Mouse (Mus musculus) neural tube, embryonic 13.5 days (tissue): ENCODE data around the gene Dedd2. TPM values are rescaled to one million over a fixed set of nuclear protein-coding genes. Genes with fewer than 3 reads are reported as not detected.
A peak's percentile ranks its signal among the peaks of the same experiment; 100 is the strongest.

Experiments used
- ATAC-seq: fragments of 200-750 bp; cut with Nextera tagmentation; 2 replicates; pipeline ENCODE4 v1.8.0; 2017; ENCODE audit warnings: low read depth, mild to moderate bottlenecking, moderate TSS enrichment, moderate library complexity
- H3K27ac ChIP-seq: fragments of 300-500 bp; sonication (generic); replicated peaks from 2 replicates; pipeline ENCODE4 v1.5.1; 2015; ENCODE audit warnings: moderate library complexity, mild to moderate bottlenecking, inconsistent platforms
- H3K27me3 ChIP-seq: fragments of 300-500 bp; sonication (generic); 2 replicates; pipeline ENCODE4 v1.6.1; 2015; ENCODE audit warnings: mild to moderate bottlenecking, inconsistent platforms
- H3K36me3 ChIP-seq: fragments of 300-500 bp; sonication (generic); 2 replicates; pipeline ENCODE4 v1.6.1; 2015; ENCODE audit warnings: mild to moderate bottlenecking, inconsistent platforms
- H3K4me1 ChIP-seq: fragments of 300-500 bp; sonication (generic); replicated peaks from 2 replicates; pipeline ENCODE4 v1.6.1; 2015; ENCODE audit warnings: inconsistent platforms
- H3K4me2 ChIP-seq: fragments of 300-500 bp; sonication (generic); 2 replicates; pipeline ENCODE4 v1.6.1; 2015; ENCODE audit warnings: inconsistent platforms, mild to moderate bottlenecking, moderate library complexity
- H3K4me3 ChIP-seq: fragments of 300-500 bp; sonication (generic); 2 replicates; pipeline ENCODE4 v1.5.1; 2015; ENCODE audit warnings: mild to moderate bottlenecking, inconsistent platforms
- H3K9ac ChIP-seq: fragments of 300-500 bp; sonication (generic); 2 replicates; pipeline ENCODE4 v1.6.1; 2015; ENCODE audit warnings: moderate library complexity, mild to moderate bottlenecking, inconsistent platforms
- H3K9me3 ChIP-seq: fragments of 300-500 bp; sonication (generic); 2 replicates; pipeline ENCODE4 v1.6.1; 2016; ENCODE audit warnings: inconsistent platforms
- WGBS: fragments of 180-500 bp; shearing (Covaris S2); methylation state at CpG from one replicate; pipeline ENCODE4 v1.1.7; 2015; 5-methylcytosine and 5-hydroxymethylcytosine counted together
- polyA plus RNA-seq: library from polyadenylated mRNA; unstranded; fragments of >200 nt; fragmentation: Nextera tagmentation; extraction: Ambion mirVana; gene quantifications from 2 replicates; pipeline ENCODE4 v1.2.1, GENCODE M21; 2015

The Dedd2 gene
- polyA plus RNA-seq, 1 experiment from 2014 or later: 17.7 TPM

GRCm38 (mm10) chr7:25251822-25252221, 31.4 kb upstream of the Dedd2 start:
- Histone ChIP-seq H3K27ac (peak overlapping the region; percentile 79), H3K4me2 (peak overlapping the region; percentile 99), H3K9ac (peak overlapping the region; percentile 84), H3K9me3 (no peaks in the 10 kb centered on the region), H3K27me3 (no peaks in the 10 kb centered on the region), H3K4me1 (peaks cover 47% of the 10 kb centered on the region), H3K4me3 (peak overlapping the region; percentile 78), H3K36me3 (no peaks in the 10 kb centered on the region)
- ATAC-seq: no peak
- 10% methylated on average over 8 of the region's 8 CpGs for WGBS

GRCm38 (mm10) chr7:25251071-25251791, 30.8 kb upstream of the Dedd2 start:
- Histone ChIP-seq H3K4me3 (peak overlapping the region; percentile 78), H3K4me2 (peak overlapping the region; percentile 99), H3K9ac (peak overlapping the region; percentile 84), H3K27ac (peak overlapping the region; percentile 79), H3K36me3 (no peaks in the 10 kb centered on the region), H3K27me3 (no peaks in the 10 kb centered on the region), H3K9me3 (no peaks in the 10 kb centered on the region), H3K4me1 (peaks cover 53% of the 10 kb centered on the region)
- peak; percentile 4; the same call in 1 of the 2 replicates for ATAC-seq
- WGBS: 4% methylated on average over 22 of the region's 22 CpGs

GRCm38 (mm10) chr7:25250141-25250972, 29.9 kb upstream of the Dedd2 start, which contains the start of gene Erf:
Erf (minus strand) TSS chr7:25250761.
- H3K4me3 ChIP-seq: peak within 1 kb of the TSS; percentile 78
- H3K27me3 ChIP-seq: no peaks in the 10 kb centered on the region
- H3K27ac ChIP-seq: peak within 1 kb of the TSS; percentile 92
- H3K4me1 ChIP-seq: peaks cover 61% of the 10 kb centered on the region
- ATAC-seq: peak; percentile 76
- H3K4me2 ChIP-seq: peak within 1 kb of the TSS; percentile 99
- no peaks in the 10 kb centered on the region for H3K9me3 ChIP-seq
- WGBS: under 1% methylated on average over 70 of the region's 81 CpGs
- H3K36me3 ChIP-seq: no peaks in the 10 kb centered on the region
- H3K9ac ChIP-seq: peak within 1 kb of the TSS; percentile 84

- WGBS: under 1% methylated on average over 39 of the region's 73 CpGs
- peak overlapping the region; percentile 78 for H3K4me3 ChIP-seq
- peak overlapping the region; percentile 92 for H3K27ac ChIP-seq
- peak; percentile 16 for ATAC-seq
- H3K27me3 ChIP-seq: no peaks in the 10 kb centered on the region
- H3K9me3 ChIP-seq: no peaks in the 10 kb centered on the region
- peak overlapping the region; percentile 84 for H3K9ac ChIP-seq
- peaks cover 8% of the 10 kb centered on the region for H3K36me3 ChIP-seq
- peaks cover 67% of the 10 kb centered on the region for H3K4me1 ChIP-seq
- peak overlapping the region; percentile 99 for H3K4me2 ChIP-seq
Measured at GRCm38 (mm10) chr7:25249314-25250140, 29.1 kb upstream of the Dedd2 start.

- H3K9ac ChIP-seq: peak overlapping the region; percentile 84
- H3K4me1 ChIP-seq: peaks cover 67% of the 10 kb centered on the region
- ATAC-seq: peak; percentile 9
Measured at GRCm38 (mm10) chr7:25248846-25249313, 28.5 kb upstream of the Dedd2 start.

GRCm38 (mm10) chr7:25248018-25248647, 27.7 kb upstream of the Dedd2 start:
- Histone ChIP-seq H3K4me2 (peak overlapping the region; percentile 99), H3K9ac (peak overlapping the region; percentile 84), H3K27ac (peak overlapping the region; percentile 92), H3K4me1 (peaks cover 67% of the 10 kb centered on the region), H3K27me3 (no peaks in the 10 kb centered on the region), H3K9me3 (no peaks in the 10 kb centered on the region), H3K36me3 (peaks cover 12% of the 10 kb centered on the region), H3K4me3 (peak overlapping the region; percentile 78)
- WGBS: 3% methylated on average over 18 of the region's 18 CpGs
- peak; percentile 32 for ATAC-seq

More at GRCm38 (mm10) chr7:25248846-25249313, 28.5 kb upstream of the Dedd2 start:
- Histone ChIP-seq H3K36me3 (peaks cover 9% of the 10 kb centered on the region), H3K4me2 (peak overlapping the region; percentile 99), H3K9me3 (no peaks in the 10 kb centered on the region), H3K27me3 (no peaks in the 10 kb centered on the region), H3K27ac (peak overlapping the region; percentile 92), H3K4me3 (peak overlapping the region; percentile 78)
- WGBS: under 1% methylated on average over 25 of the region's 25 CpGs

- H3K9ac ChIP-seq: peak overlapping the region; percentile 84
- peaks cover 67% of the 10 kb centered on the region for H3K4me1 ChIP-seq
- H3K9me3 ChIP-seq: no peaks in the 10 kb centered on the region
- H3K27ac ChIP-seq: peak overlapping the region; percentile 92
- no peak for ATAC-seq
- H3K4me2 ChIP-seq: peak overlapping the region; percentile 99
- H3K4me3 ChIP-seq: peak overlapping the region; percentile 78
- 14% methylated on average over 3 of the region's 3 CpGs for WGBS
- H3K27me3 ChIP-seq: no peaks in the 10 kb centered on the region
- H3K36me3 ChIP-seq: peaks cover 17% of the 10 kb centered on the region
Measured at GRCm38 (mm10) chr7:25247498-25247897, 27.1 kb upstream of the Dedd2 start.

GRCm38 (mm10) chr7:25246759-25247137, 26.3 kb upstream of the Dedd2 start:
- Histone ChIP-seq H3K4me3 (peak overlapping the region; percentile 78), H3K27ac (peak overlapping the region; percentile 92), H3K36me3 (peaks cover 17% of the 10 kb centered on the region), H3K4me2 (peak overlapping the region; percentile 99), H3K27me3 (no peaks in the 10 kb centered on the region), H3K9me3 (no peaks in the 10 kb centered on the region), H3K9ac (peak overlapping the region; percentile 84), H3K4me1 (peaks cover 59% of the 10 kb centered on the region)
- no peak for ATAC-seq
- 55% methylated on average over 4 of the region's 4 CpGs for WGBS

- Histone ChIP-seq H3K4me1 (peaks cover 54% of the 10 kb centered on the region), H3K4me3 (peak overlapping the region; percentile 78), H3K9ac (peak overlapping the region; percentile 84), H3K27ac (peak overlapping the region; percentile 92), H3K4me2 (peak overlapping the region; percentile 99), H3K27me3 (no peaks in the 10 kb centered on the region), H3K9me3 (no peaks in the 10 kb centered on the region), H3K36me3 (peaks cover 17% of the 10 kb centered on the region)
- no peak for ATAC-seq
- WGBS: 58% methylated on average over 20 of the region's 20 CpGs
Measured at GRCm38 (mm10) chr7:25246079-25246758, 25.8 kb upstream of the Dedd2 start.

GRCm38 (mm10) chr7:25244562-25245369, 24.4 kb upstream of the Dedd2 start:
- WGBS: 90% methylated on average over 30 of the region's 30 CpGs
- Histone ChIP-seq H3K4me1 (peaks cover 47% of the 10 kb centered on the region), H3K27me3 (no peaks in the 10 kb centered on the region), H3K27ac (no peak overlapping the region), H3K4me2 (no peak overlapping the region), H3K4me3 (no peak overlapping the region), H3K36me3 (peaks cover 17% of the 10 kb centered on the region), H3K9me3 (no peaks in the 10 kb centered on the region), H3K9ac (0 out of 2 replicates have a peak overlapping the region, but pooled peaks have one; percentile 28)
- no peak for ATAC-seq
